Mouse (Mus musculus) bone marrow, adult 2 months (tissue): ENCODE results near the gene Cops7a. TPM values are rescaled to one million over a fixed set of nuclear protein-coding genes. Genes with fewer than 3 reads are reported as not detected.
A peak's percentile ranks its signal among the peaks of the same experiment; 100 is the strongest.

ENCODE experiments used
- H3K27ac ChIP-seq: fragments of 200-500 bp; 2 replicates; pipeline ENCODE4 v1.5.1; 2012; ENCODE audit warnings: low read depth, mild to moderate bottlenecking, control low read depth, inconsistent platforms, low read length; ENCODE audit not compliant: control insufficient read depth, poor library complexity, insufficient read depth
- H3K4me1 ChIP-seq: fragments of 200-500 bp; 2 replicates; pipeline ENCODE4 v1.6.1; 2011; ENCODE audit warnings: low read length; ENCODE audit not compliant: control insufficient read depth, insufficient read depth
- H3K4me3 ChIP-seq: fragments of 200-500 bp; replicated peaks from 2 replicates; pipeline ENCODE3; 2011; ENCODE audit warnings: mild to moderate bottlenecking, low read depth, low read length, control low read depth; ENCODE audit not compliant: control insufficient read depth
- CTCF ChIP-seq: fragments of 200-500 bp; IDR thresholded peaks from 2 replicates; pipeline ENCODE4 v1.5.1; 2011; ENCODE audit warnings: low read length, control low read depth; ENCODE audit not compliant: control insufficient read depth, insufficient read depth
- POLR2A ChIP-seq: fragments of 200-500 bp; IDR thresholded peaks from 2 replicates; pipeline ENCODE4 v1.6.1; 2011; ENCODE audit warnings: low read depth, mild to moderate bottlenecking, control low read depth, low read length, borderline replicate concordance; ENCODE audit not compliant: control insufficient read depth
- WGBS: fragments of 180-500 bp; shearing (Covaris S2); methylation state at CpG from one replicate; pipeline ENCODE4 v1.1.7; 2018; 5-methylcytosine and 5-hydroxymethylcytosine counted together
- polyA plus RNA-seq: library from polyadenylated mRNA; stranded (reverse); fragments of >200 nt; gene quantifications from 2 replicates; pipeline ENCODE4 v1.2.4, GENCODE M21; 2011; ENCODE audit warnings: low replicate concordance; ENCODE audit not compliant: missing spikeins, insufficient read depth, insufficient read length

The Cops7a gene
- polyA plus RNA-seq, 1 experiment, result 33.0 TPM

DNA sequence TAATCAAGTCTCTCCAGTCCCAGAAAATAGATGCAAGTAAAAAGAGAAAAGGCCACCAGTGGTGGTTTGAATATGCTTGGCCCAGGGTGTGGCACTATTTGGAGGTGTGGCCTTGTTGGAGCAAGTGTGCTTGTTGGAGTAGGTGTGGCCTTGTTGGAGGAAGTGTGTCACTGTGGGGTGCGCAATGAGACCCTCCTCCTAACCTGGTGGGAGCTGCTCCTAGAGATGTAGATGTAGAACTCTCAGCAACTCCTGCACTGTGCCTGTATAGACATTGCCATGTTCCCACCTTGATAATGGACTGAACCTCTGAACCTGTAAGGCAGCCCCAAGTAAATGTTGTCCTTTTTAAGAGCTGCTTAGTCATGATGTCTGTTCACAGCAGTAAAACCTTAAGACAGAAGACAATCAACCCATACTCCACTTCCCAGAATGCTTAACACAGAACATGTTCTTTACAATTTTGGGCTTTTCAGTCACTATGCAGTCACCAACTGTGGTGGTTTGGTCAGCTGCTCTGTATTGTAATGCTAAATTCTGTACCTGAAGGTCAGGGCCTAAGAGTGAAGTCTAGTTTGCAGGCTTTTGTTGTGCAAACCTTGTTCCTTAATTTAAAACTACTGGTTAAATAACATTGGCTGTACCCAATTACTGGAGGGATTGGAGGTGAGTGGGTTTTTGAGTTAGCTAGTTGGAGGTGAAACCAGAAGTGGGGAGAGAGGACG, 11.2 kb downstream of the Cops7a start:
- WGBS, result 90% methylated on average over 2 of the region's 2 CpGs

DNA sequence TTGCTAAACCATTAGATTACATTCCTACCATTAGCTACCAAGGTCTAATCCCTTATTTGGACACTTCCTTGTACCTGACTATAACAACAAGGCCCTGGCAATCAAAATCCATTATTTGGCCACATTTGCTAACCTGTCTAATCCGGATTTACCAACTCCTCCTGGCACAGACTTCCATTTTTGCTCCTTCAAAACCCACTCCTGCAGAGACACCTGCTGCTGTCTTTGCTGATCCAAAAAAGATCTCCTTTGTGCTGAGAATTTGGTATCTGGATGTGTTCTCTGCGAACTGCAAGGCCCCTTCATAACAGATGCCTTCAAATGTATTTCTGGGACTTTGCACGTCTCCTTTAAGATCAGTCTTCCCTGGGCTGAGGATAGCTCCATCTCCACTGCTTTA, 21.8 kb downstream of the Cops7a start:
- no peaks in the 10 kb centered on the region for H3K4me1 ChIP-seq
- TF ChIP-seq POLR2A, result no peak
- TF ChIP-seq CTCF, result no peak
- no peak overlapping the region for H3K4me3 ChIP-seq
- no peak overlapping the region for H3K27ac ChIP-seq
- WGBS, result 84% methylated on average over 3 of the region's 3 CpGs

More for the DNA sequence above, 11.2 kb downstream of the Cops7a start:
- Histone ChIP-seq H3K27ac (no peak overlapping the region), H3K4me3 (no peak overlapping the region), H3K4me1 (no peaks in the 10 kb centered on the region)
- no peak for TF ChIP-seq POLR2A
- no peak for TF ChIP-seq CTCF

DNA sequence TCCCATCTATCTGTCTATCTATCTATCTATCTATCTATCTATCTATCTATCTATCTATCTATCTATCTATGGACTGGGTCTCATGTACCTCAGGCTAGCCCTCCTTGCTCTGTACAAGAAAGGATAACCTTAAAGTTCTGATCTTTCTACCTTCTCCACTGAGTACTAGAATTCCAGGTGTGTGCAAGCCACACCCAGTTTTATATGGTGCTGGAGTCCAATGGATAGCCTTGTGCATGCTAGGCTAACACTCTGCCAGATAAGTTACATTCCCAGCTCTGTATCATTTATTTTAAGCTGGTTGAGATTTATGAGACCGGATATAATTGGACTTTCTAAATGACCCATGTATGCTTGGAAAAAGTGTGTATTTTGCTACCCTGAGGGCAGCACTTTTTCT, 23.7 kb downstream of the Cops7a start:
- H3K27ac ChIP-seq, result no peak overlapping the region
- TF ChIP-seq CTCF (no peak), POLR2A (no peak)
- H3K4me1 ChIP-seq, result no peaks in the 10 kb centered on the region
- H3K4me3 ChIP-seq, result no peak overlapping the region
- 92% methylated on average over 1 of the region's 1 CpGs for WGBS

DNA sequence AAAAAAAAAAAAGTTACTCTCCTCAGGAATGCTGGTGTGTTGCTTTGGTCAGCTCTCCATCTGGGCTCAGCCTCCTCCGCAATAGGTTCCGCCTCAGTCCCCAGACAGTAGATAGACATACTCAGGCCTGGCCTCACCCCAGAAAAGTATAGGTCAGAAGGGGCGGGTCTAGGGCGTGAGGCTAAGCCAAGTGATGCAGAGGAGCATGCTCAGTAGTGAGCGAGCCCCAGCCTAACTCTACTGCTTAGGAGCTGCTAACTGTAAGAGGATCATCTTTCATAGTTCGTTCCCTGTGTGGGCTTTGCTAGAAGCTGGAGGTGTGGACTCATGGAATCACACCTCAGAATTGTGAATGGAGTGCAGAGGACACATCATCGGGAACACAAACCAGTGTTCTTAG, 26.8 kb downstream of the Cops7a start:
- H3K4me1 ChIP-seq, result no peaks in the 10 kb centered on the region
- TF ChIP-seq POLR2A (no peak), CTCF (no peak)
- no peak overlapping the region for H3K27ac ChIP-seq
- WGBS, result 85% methylated on average over 7 of the region's 7 CpGs
- no peak overlapping the region for H3K4me3 ChIP-seq

DNA sequence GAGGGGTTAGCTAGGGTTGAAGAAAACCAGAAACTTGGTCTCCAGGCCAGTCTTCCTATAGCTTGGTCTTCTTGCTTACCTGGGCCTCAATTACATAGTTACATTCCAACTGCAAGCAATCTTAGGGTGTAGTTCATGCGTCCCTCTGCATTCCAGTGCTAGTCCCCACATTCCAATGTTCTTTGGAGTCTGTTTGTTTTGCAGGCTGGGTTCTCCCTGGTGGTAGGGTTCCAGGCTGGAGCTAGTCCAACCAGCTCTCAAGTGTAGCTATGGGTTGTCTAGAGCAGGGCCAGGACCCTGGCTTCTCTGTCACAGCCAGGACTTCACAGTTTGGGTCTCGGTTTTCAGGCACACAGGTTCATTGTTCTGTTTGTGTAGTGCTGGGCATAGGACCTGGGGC, 27.8 kb downstream of the Cops7a start:
- TF ChIP-seq CTCF, result no peak
- no peaks in the 10 kb centered on the region for H3K4me1 ChIP-seq
- H3K27ac ChIP-seq, result no peak overlapping the region
- H3K4me3 ChIP-seq, result no peak overlapping the region
- 72% methylated on average over 2 of the region's 2 CpGs for WGBS

DNA sequence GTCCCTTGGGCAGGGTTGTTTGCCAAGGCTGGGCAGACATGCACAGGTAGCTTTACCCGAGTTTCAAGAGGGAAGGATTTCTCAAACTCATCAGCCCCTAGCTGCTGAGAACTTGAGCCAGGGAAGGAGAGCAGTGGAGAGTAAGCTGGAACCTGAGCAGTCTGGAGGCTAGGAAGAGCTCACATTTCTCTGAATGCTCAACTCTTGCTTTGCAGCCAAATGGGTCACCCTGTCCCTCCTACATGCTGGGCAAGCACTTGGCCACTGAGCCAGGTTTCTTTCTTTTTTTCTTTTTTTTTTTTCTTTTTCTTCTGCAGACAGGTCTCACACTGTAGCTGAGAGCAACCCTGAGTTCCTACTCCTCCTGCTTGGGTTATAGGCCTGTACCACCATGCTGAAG, 28.7 kb downstream of the Cops7a start:
- no peaks in the 10 kb centered on the region; the same call in 1 of the 2 replicates for H3K4me1 ChIP-seq
- H3K4me3 ChIP-seq, result no peak overlapping the region
- H3K27ac ChIP-seq, result no peak overlapping the region
- TF ChIP-seq POLR2A (no peak), CTCF (no peak)
- 72% methylated on average over 1 of the region's 1 CpGs for WGBS

DNA sequence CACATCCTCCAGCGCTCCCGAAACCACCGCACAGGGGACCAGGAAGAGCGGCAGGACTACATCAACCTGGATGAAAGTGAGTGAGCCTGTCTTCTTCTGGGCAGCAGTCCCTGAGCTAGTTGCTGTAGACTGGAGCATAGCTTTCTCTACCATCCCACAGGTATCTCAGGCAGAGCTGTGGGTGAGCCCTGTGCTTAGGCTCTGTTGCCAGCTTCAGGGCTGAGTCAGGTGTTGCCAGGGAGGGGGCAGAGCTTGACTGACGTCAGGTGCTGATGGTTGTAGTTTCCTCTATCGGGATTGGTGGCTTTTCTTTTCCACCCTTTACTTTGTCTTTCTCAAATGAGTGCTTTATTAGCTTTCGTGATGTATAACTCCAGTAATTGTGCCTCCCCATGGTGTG, 30.7 kb downstream of the Cops7a start:
- H3K4me1 ChIP-seq, result no peaks in the 10 kb centered on the region; the same call in 1 of the 2 replicates
- TF ChIP-seq POLR2A (no peak), CTCF (no peak)
- no peak overlapping the region for H3K4me3 ChIP-seq
- H3K27ac ChIP-seq, result no peak overlapping the region
- 86% methylated on average over 7 of the region's 7 CpGs for WGBS

DNA sequence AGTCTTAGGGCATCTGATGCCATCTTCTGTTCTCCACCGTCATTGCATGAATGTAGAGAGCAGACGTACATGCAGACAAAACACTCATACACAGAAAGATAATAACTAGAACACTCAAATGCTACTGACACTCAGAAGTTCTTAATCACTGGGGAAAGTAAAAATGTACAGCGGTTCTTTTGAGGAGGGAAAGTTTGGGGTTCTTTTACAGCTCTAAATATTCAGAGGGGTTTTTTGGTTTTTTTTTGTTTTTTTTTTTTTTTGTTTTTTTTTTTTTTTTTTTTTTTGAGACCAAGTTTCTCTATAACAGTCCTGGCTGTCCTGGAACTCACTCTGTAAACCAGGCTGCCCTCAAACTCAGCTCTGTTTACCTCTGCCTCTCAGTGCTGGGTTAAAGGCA, 32.2 kb downstream of the Cops7a start:
- TF ChIP-seq CTCF, result no peak
- TF ChIP-seq POLR2A, result no peak
- H3K27ac ChIP-seq, result no peak overlapping the region
- H3K4me3 ChIP-seq, result no peak overlapping the region
- no peaks in the 10 kb centered on the region; the same call in 1 of the 2 replicates for H3K4me1 ChIP-seq
- WGBS, result 85% methylated on average over 3 of the region's 3 CpGs

DNA sequence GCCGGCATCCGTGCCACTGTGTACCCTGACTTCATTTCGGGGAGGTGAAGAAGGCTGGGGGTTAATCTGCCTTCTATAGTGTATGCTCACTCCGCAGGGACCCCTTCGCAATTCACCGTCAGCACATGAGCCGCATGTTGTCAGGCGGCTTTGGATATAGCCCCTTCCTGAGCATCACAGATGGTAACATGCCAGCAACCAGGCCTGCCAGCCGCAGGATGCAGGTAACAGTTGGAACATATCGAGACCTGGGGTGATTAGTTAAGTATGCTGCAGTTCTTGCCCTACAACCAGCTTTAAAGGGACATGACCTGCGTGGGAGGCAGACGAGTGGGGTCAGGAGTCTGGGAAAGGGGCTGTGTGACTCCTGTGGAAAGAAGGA, 33.0 kb downstream of the Cops7a start:
- Histone ChIP-seq H3K4me3 (peak overlapping the region; percentile 83), H3K27ac (no peak overlapping the region), H3K4me1 (no peaks in the 10 kb centered on the region; the same call in 1 of the 2 replicates)
- no peak for TF ChIP-seq POLR2A
- TF ChIP-seq CTCF, result no peak
- WGBS, result 80% methylated on average over 12 of the region's 12 CpGs
